Mouse (Mus musculus): Measurements from ENCODE around the gene Pard6b.
A peak's percentile ranks its signal among the peaks of the same experiment; 100 is the strongest.

Gene Pard6b

DNA sequence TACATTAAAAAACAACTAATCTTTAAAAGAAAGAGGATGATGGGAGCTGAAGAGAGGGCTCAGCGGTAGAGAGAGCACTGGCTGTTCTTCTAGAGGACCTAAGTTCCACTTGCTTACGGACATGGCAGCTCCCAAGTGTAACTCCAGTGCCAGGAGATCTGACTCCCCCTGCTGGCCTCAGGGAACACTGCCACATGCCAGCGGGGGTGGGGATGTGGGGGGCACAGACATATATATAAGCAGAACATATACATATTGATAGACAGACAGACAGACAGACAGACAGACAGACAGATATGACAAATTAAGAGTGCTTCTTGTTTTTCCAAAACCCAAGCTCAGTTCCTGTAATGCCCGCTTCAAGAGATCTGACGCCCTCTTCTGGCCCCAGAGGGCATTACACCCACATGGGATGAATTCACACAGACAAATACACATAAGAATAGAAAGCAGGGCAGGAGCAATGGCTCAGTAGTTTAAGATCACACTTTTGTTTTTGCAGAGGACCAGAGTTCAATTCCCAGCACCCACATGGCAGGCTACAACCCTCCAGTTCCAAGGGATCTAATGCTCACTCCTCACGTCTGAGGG lies 21.5 kb upstream of the Pard6b start:
- no peak for DNase-seq (ENCODE audit: low spot score in 2 of 2)

DNA sequence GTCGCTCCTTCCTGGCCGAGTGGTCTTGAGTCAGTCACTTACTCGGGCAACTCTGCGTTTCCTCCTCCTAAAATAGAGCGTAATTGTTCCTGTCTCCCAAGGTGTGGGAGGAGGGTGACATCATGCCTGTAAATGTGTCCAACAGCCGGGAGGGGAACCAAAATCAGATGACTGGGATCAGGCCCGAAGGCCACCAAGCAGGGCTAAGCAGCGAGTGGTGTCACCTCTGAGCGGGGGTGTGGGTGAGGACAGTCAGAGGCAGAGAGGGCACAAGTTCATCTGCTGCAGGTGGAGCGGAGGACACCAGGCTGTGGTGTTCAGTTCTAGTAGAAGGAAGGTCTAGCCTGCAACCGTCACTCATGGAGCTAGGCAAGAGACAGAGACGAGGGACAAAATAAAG lies 17.1 kb upstream of the Pard6b start:
- DNase-seq (ENCODE audit: low spot score in 2 of 2) = no peak

DNA sequence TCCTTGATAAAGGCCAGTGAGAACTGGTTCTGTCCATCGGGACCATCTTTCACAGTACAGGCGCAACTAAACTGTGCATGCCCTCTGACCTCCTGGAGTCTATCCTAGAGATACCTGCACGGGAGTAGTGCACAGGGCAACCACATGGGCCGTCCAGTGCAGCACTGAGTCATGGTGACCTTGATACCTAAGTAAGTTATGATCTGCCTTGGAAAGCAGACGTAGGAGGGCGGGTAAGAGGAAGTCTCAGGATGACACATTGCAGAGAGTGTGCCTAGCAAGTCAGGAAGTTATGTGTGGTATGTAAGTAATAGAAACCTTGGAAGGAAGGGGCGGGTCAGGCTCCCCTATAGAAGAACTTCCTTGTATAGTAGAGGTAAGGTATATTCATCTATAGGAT lies 15.3 kb upstream of the Pard6b start:
- no peak for DNase-seq (ENCODE audit: low spot score in 2 of 2)

DNA sequence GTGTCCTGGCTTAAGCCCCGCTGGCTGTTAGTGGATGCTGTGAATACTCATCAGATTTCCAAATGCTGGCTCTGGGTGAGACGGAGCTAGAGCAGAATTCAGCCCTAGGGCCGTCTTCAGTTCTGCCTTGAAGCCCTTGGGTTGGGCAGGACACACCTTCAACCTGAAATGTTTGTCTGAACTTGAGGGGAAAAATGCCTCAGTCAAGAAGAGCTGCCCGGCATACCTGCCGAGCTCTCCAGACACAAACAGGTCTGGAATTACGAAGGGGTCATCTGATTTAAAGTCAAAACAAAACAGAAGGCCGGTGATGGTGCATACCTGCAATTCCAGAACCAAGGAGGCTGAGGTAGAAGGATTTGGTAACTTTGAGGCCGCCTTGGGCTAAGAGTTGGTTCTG lies 14.0 kb upstream of the Pard6b start:
- no peak for DNase-seq (ENCODE audit: low spot score in 2 of 2)

DNA sequence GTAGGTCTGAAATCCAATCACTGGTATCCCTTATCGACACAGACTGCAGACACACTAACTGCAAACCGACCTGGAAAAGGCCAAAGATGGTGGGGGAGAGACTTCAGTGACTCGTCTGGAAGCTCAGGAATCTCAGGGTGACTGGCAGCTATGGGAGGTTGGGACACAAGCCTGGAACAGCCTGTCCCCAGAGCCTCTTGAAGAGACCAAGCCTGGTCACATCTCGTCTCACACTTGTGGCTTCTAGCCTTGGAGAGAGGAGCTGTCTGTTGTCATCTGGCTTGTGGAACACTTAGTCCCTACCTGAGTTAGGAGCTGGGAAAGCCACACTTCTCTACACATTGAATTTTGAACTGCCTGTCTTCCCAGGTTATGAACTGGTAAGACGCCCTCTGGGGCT lies 10.4 kb upstream of the Pard6b start:
- no peak for DNase-seq (ENCODE audit: low spot score in 2 of 2)

DNA sequence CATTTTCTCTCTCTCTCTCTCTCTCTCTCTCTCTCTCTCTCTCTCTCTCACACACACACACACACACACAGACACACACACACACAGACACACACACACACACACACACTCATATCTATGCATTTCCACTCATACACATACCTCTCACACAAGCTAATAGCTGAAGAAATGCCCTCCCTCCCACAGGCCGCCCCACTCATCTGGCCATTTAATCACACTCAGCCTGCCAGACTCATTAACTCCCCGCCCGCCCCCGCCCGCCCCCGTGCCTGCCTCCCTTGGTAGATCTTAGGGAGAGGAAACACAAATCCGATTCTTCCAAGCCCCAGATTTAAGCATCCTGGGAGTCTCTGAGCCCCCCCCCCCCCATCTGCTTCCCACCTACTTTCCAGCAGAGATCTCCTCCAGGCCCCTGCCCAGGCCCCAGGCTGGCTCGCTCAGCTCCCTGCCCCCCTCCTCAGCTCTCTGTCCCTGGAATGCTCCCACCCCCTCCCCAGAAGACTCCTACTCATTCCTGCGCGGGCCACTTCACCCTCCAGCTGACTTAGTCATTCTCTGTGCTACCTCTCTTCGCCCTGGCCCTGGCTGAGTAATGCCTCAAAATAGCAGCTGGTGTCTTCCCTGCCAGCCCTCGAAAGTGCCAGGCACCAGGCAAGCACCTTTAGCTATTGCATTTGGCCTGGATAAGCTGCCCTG lies 8.2 kb upstream of the Pard6b start:
- DNase-seq (ENCODE audit: low spot score in 2 of 2) = no peak

DNA sequence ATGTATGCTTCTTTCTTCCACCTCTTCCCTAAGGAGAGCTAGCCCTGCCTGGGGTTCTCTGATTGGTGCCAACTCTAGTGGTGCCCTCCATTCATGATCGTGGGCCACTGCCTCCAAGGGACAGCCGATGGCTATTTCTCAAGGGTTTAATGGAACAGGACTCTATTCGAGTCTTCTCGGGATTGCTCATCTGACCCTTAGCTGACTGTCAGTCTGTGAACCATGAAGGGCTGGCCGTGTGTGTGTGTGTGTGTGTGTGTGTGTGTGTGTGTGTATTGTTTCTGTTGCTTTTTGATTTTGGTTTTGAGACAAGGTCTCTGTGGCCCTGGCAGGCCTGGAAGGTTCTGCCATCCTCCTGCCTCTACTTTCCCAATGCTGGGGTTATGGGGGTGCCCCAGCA lies 7.1 kb upstream of the Pard6b start:
- no peak for DNase-seq (ENCODE audit: low spot score in 2 of 2)

DNA sequence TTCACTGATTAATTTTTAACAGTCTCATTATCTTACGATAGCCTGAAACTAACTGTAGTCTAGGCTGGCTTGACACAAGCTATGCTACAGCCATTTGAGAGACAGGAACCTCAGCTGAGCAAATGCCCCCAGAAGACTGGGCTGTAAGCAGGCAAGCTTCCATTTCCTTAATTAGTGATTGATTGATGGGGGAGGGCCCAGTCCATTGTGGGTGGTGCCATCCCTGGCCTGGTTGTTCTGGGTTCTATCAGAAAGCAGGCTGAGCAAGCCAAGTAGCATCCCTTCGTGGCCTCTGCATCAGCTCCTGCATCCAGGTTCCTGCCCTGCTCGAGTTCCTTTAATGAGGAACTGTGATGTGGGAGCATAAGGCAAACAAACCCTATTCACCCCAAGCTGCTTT lies 6.3 kb upstream of the Pard6b start:
- no peak for DNase-seq (ENCODE audit: low spot score in 2 of 2)

DNA sequence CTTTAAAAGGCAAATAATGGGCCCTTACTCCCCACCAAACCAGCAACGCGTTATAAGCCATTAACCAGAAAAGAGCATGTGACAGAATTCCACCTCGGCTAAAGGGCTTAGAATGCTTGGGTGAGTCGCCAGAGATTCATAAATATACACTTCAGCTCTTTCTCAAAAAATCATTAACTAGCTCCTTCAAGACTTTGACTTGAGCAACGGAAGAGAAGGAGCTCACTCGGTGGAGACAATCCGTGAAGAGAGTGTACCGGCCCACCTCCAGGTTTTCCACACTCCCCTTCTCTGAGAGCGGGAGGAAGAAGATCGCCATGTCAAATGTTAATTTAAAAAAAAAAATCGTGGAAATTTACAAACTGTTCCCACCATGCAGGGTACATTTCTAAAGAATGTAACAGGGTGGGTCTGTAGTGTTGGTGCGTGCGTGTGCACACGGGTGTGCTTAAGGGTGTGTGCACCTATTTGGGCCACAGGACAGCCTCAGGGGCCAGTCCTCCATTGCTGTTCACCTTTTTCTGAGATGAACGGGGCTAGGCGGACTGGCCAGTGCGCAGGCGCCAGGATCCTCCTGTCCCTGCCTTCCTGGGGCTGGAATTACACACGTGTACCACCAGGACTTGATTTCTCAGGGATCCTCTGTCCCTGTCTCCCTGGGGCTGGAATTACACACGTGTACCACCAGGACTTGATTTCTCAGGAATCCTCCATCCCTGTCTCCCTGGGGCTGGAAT lies 3.8 kb upstream of the Pard6b start:
- no peak for DNase-seq (ENCODE audit: low spot score in 2 of 2)

DNA sequence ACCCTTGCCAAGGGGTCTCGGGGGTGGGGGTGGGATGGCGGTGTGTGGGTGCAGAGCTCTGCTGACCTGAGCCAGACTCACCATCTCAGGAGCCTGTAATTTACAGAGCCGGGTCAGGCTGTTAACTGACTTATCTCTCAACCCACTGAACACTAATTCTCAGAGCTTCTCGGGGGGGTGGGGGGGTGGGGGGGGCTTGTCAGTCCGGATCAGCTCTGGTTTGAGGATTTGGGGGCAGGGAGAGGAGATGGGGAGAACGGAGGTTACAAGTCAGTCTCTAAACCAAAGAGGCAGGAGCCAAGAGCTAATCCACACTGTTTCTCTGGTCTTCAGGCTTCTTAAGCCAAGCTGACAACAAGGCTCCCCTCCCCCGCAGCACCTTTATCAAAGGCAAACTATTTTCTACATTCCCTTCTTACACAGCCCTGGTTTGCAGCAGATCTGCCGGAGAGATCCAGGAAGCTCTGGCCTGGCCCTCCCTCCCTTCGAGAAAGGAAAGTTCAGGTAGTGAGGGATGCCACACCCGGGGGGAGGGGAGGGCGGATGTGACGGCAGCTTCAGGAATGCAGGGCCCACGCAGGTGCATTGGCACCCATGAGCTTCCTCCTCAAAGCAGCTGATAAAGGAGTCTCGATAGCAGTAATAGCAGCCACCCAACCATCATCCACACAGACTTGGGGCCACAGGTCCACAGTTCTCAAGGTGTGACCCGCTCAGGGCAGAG lies 2.5 kb upstream of the Pard6b start:
- DNase-seq (ENCODE audit: low spot score in 2 of 2) = no peak

DNA sequence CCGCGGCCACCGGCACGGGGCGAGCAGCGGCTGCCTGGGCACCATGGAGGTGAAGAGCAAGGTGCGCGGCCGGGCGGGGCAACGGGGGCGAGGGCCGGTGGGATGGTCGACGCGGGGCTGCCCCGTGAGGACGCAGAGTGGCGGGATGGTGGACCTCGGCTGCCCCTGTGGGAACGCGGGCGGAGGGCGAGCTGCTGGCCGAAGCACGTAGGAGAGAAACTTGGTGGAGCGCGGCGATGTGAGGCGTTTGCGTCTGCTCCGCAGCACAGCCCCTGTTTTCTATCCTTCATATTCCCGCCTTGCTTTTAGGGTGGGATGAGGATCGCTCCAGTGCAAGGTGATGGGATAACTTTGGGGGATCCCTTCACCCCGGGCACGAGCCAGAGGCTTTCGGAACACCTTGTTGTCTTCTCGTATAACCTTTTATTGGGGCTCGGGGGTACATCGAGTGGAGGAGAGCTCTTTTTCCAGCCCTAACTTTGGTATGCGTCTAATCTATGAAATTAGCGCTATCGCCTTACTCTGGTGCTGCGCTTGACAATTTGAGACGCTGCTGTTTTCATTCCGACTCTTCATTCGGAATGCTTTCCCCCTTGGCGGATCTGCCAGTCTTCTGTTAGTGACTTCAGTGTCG lies 612 bp downstream of the Pard6b start:
- peak in 1 of 2 experiments; percentile 25 for DNase-seq (ENCODE audit: low spot score in 2 of 2)

DNA sequence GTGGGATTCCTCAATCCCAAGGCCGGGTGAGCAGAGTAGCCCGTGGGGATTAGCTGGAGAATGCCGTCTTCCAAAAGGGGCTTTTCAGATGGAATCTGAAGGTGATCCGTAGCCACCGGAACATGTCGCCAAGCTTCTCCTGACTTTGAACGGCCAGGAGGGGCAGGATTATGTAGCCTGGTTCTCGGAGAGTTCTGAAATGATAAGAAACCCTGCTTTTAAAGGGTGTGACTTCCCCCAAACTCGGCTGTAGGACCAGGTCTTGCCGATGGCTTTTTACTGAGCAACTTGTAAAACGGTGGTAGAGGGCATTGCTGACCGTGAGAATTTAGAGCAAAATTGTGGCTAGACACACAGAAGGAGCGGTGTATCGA lies 1.1 kb downstream of the Pard6b start:
- DNase-seq (ENCODE audit: low spot score in 2 of 2) = no peak

DNA sequence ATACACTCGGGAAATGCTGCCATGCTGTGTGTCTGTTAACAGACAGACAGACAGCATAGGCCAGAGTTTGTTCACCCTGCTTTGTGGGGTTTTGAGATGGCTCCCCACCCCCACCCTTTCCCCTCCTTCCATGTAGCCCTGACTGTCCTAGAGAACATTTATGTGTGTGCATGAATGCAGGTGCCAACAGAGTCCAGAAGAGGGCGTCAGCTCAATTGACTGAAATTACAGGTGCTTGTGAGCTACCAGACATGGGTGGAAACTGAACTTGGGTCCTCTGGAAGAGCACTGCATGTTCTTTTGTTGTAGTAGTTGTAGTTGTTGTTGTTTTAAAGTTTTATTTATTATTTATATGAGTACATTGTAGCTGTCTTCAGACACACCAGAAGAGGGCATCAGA lies 2.8 kb downstream of the Pard6b start:
- DNase-seq (ENCODE audit: low spot score in 2 of 2) = no peak

DNA sequence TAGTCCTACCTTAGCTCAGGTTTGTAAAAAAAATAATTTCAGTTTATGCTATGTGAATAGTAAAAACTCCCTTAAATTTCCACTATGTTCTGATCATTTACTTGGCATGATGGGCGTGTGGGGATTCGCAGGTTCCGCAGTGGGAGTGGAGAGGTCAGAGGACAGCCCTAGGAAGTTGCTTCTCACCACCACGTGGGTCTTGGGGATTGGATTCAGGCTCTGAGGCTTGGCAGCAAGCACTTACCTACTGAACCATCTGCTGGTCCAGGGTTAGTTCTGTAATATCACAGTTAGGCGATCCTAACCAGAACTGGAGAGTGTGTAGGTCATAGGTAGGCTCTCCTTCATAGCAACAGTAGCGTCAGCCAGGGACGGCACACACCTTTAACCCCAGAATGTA lies 3.4 kb downstream of the Pard6b start:
- DNase-seq (ENCODE audit: low spot score in 2 of 2) = no peak

DNA sequence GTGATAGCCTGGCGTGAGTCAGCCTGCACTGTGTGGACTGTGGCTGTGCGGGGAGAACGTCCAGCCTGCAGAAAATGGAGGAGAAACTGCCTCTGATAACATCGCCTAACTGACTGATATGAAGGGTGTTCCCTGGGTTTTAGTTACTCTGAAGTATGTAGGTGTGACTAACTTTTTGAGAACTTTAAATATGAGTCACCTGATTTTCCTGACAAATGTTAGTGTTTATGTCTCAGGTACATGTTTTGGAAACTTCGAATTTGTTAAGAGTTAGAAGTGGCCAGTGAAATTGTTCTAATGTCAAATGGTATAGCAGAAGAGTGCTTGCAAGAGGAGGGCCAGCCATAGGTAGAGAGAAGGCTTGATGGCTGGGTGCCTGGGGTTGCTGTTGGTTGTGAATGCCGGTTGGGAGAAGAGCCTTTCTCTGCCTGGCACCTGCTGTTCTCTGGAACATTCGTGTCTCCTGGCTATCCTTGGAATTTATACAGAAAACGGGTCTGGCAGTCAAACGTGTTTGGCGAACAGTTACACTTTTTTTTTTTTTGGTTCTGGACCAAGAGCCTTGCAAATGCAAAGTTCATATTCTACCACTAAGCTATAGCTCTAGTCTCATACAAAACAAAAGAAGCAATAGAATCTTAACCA lies 4.9 kb downstream of the Pard6b start:
- DNase-seq (ENCODE audit: low spot score in 2 of 2) = no peak

DNA sequence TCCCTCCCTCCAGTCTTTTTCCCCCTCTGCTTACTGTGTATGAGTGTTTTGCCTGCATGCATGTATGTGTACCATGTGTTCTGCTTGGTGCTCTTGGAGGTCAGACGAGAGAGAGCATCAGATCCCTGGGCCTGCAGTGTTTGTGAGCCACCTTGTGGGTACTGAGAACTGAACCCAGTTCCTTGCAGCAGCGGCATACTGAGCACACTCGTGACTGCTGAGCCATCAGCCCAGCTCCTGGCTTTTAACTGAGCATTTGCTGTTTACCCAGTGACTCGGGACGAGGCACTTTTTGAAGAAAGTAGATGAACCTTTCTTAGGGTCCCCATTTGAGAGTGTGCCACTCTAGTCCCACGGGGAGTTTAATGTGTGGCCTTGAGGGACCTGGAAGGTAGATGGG lies 5.5 kb downstream of the Pard6b start:
- DNase-seq (ENCODE audit: low spot score in 2 of 2) = no peak

DNA sequence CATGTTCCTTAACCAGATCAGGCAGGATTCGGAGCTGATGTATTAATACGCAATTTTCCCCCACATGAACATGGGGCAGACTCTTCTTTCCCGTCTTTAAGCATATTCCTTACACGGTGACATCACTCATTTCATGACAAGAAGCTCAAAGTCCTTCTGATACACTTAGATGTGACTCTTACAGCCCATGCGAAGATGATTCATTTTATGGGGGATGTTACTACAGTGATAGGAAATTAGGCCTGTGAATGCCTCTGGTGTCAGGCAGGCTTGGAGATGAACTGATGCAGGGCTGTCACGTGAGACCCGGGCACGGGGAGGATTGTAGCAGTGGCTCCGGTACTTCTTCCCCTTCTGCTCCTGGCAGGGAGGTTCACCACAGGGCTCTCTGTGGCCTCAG lies 6.0 kb downstream of the Pard6b start:
- DNase-seq (ENCODE audit: low spot score in 2 of 2) = no peak

DNA sequence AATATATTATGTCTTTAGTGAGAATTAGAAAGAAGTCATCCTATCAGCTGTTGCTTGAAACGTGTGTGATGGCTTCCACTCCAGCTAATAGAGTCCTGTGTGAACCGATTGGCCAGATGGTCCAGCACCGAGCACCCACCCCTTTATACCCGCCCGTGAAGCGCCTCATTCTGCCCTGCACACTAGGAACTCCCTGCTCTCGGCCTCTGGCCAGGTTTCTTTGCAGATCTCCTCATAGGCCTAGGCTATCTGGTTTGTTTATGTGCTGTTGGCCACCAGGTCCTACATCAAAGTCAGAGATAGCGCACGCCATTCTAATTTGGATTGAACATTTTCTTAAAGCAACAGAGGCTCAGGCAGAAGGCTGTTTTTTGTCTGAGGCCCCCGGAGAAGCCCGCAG lies 10.8 kb downstream of the Pard6b start:
- DNase-seq (ENCODE audit: low spot score in 2 of 2) = no peak

DNA sequence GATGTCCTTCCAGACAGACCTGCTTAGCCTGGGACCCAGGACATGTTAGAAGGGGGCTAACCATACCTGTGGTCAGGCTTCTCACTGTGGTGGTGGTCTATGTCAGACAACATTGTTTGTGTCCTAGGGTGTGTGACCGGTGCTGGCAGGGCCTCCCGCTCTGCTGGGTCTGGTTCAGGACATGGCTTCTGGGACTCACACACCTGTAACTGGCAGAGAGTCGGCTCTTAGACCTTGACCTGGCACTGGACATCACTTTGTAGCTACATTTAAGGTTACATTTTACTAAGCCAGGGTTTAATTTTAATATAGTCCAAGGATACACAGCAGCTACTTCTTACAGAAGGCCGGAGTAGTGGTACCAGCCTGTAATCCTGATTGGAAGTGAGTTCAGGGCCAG lies 12.3 kb downstream of the Pard6b start:
- DNase-seq (ENCODE audit: low spot score in 2 of 2) = no peak

DNA sequence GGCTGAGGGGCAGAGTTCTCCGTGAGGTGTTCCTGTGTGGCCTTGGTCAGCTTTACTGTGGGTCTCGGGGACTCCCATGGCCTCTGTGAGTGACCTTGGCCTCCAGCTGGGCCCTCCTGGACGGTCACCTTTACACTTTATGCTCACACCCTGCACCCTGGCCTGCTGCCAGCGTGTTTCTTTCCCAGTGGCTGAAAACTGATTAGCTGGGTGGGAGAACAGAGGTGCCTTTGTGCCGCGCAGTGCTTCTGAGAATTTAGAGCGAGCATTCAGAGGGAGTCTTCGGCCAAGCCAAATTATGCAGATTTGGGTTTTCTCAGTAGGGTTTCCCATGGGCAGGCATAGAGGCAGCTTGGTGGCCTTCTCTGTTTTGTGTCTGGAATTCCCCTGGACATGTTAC lies 14.3 kb downstream of the Pard6b start:
- DNase-seq (ENCODE audit: low spot score in 2 of 2) = no peak

DNA sequence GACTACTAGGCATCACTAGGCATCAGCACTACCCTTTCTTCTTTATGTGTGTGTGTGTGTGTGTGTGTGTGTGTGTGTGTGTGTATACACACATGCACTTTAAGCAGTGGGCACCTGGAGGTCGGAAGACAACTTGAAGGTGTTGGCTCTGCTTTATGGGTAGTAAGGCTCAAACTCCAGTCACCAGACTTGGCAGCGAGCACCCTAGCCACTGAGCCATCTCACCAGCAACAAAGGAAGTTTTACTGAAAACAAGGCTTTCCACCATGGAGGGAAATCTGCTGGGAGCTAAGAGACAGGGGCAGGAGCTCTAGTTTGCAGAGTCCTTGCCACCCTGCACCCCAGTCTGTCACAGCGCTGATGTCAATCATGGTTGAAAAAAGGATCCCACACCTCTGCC lies 15.7 kb downstream of the Pard6b start:
- no peak for DNase-seq (ENCODE audit: low spot score in 2 of 2)

DNA sequence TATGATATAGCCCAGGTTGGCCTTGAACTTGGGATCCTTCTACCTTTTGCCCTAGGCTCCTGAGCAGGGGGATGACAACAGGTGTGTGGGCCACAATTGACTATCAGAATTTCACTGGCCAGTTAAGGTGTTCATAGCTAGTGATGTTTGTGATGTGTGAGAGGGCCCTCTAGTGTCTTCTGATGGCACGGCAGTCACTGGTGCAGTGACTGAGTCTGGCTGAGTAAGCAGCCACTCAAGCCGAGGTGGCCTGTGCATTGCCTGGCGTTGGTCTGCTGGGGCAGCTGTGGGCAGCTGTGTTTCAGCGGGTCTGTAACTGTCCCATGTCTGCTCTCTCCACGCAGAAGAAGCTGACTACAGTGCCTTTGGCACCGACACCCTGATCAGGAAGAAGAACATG lies 17.2 kb downstream of the Pard6b start:
- DNase-seq (ENCODE audit: low spot score in 2 of 2) = peak in 1 of 2 experiments; percentile 57
